Mouse (Mus musculus): ENCODE measurements at regions not wholly inside any gene's neighbourhood (a gene's known extent, or its start where the extent isn't known, plus 50 kb on each side); places are given as distances from the start of the nearest gene placed in this dataset.
A peak's percentile ranks its signal among the peaks of the same experiment; 100 is the strongest.

GRCm38 (mm10) chr11:20985069-20985759, 105.9 kb upstream of the Peli1 start:
- no peak for DNase-seq (ENCODE audit: low spot score in 2 of 2)

- no peak for DNase-seq (ENCODE audit: low spot score in 2 of 2)
Observed at GRCm38 (mm10) chr11:20985771-20986170, 105.3 kb upstream of the Peli1 start.

- no peak for DNase-seq (ENCODE audit: low spot score in 2 of 2)
Observed at GRCm38 (mm10) chr11:20987171-20987815, 103.8 kb upstream of the Peli1 start.

GRCm38 (mm10) chr11:20987841-20988251, 103.2 kb upstream of the Peli1 start:
- peak; percentile 42 to 47 for DNase-seq (ENCODE audit: low spot score in 2 of 2)

- no peak for DNase-seq (ENCODE audit: low spot score in 2 of 2)
Observed at GRCm38 (mm10) chr11:20988871-20989270, 102.2 kb upstream of the Peli1 start.

- no peak for DNase-seq (ENCODE audit: low spot score in 2 of 2)
Observed at GRCm38 (mm10) chr11:20993580-20993979, 97.5 kb upstream of the Peli1 start.

- DNase-seq (ENCODE audit: low spot score in 2 of 2) = no peak
Observed at GRCm38 (mm10) chr11:21001400-21001799, 89.7 kb upstream of the Peli1 start.

- DNase-seq (ENCODE audit: low spot score in 2 of 2) = no peak
Observed at GRCm38 (mm10) chr11:21007222-21007621, 83.9 kb upstream of the Peli1 start.

- no peak for DNase-seq (ENCODE audit: low spot score in 2 of 2)
Observed at GRCm38 (mm10) chr11:21009505-21009904, 81.6 kb upstream of the Peli1 start.

GRCm38 (mm10) chr11:21010867-21011266, 80.2 kb upstream of the Peli1 start:
- no peak for DNase-seq (ENCODE audit: low spot score in 2 of 2)

GRCm38 (mm10) chr11:21014250-21014649, 76.8 kb upstream of the Peli1 start:
- no peak for DNase-seq (ENCODE audit: low spot score in 2 of 2)

GRCm38 (mm10) chr11:21015536-21015935, 75.6 kb upstream of the Peli1 start:
- DNase-seq (ENCODE audit: low spot score in 2 of 2) = no peak

GRCm38 (mm10) chr11:21016133-21016746, 74.9 kb upstream of the Peli1 start:
- no peak for DNase-seq (ENCODE audit: low spot score in 2 of 2)

- DNase-seq (ENCODE audit: low spot score in 2 of 2) = no peak
Observed at GRCm38 (mm10) chr11:21016791-21017329, 74.2 kb upstream of the Peli1 start.

GRCm38 (mm10) chr11:21019829-21020228, 71.3 kb upstream of the Peli1 start:
- DNase-seq (ENCODE audit: low spot score in 2 of 2) = no peak

GRCm38 (mm10) chr11:21024111-21024510, 67.0 kb upstream of the Peli1 start:
- no peak for DNase-seq (ENCODE audit: low spot score in 2 of 2)

- DNase-seq (ENCODE audit: low spot score in 2 of 2) = no peak
Observed at GRCm38 (mm10) chr11:21024521-21024920, 66.6 kb upstream of the Peli1 start.

- no peak for DNase-seq (ENCODE audit: low spot score in 2 of 2)
Observed at GRCm38 (mm10) chr11:21027299-21027698, 63.8 kb upstream of the Peli1 start.

GRCm38 (mm10) chr11:21030362-21030761, 60.7 kb upstream of the Peli1 start:
- no peak for DNase-seq (ENCODE audit: low spot score in 2 of 2)

- DNase-seq (ENCODE audit: low spot score in 2 of 2) = no peak
Observed at GRCm38 (mm10) chr11:21031816-21032215, 59.3 kb upstream of the Peli1 start.

- DNase-seq (ENCODE audit: low spot score in 2 of 2) = no peak
Observed at GRCm38 (mm10) chr11:21033234-21033822, 57.8 kb upstream of the Peli1 start.

GRCm38 (mm10) chr11:21033823-21034401, 57.2 kb upstream of the Peli1 start:
- no peak for DNase-seq (ENCODE audit: low spot score in 2 of 2)

Data from frontal cortex, postnatal 25 days (tissue).